Mouse (Mus musculus): ENCODE data around the gene Gnpnat1.

- TF ChIP-seq POLR2A (IDR thresholded peaks at IDR 0.05; ENCODE audit: borderline replicate concordance, control insufficient read depth, low read depth, low read length): no peak
- no peak for TF ChIP-seq CTCF (IDR thresholded peaks at IDR 0.05; ENCODE audit: control insufficient read depth, insufficient read depth, low read length)
Observed at GRCm38 (mm10) chr14:45403651-45404050, 1.1 kb downstream of the Gnpnat1 start.

Measured in bone marrow, adult 2 months (tissue).